Mouse (Mus musculus) intestine, embryonic 16.5 days (tissue): Measurements from ENCODE around the gene Zscan22. TPM values are rescaled to one million over a fixed set of nuclear protein-coding genes. Genes with fewer than 3 reads are reported as not detected.
A peak's percentile ranks its signal among the peaks of the same experiment; 100 is the strongest.
"Not testable (repeated sequence)": the region's sequence is repeated elsewhere in the genome, so short reads cannot be mapped to it uniquely, and the experiment has no call there.

Source experiments
- ATAC-seq: fragments of 200-750 bp; cut with Nextera tagmentation; 2 replicates; pipeline ENCODE4 v1.8.0; 2017; ENCODE audit warnings: moderate TSS enrichment, moderate library complexity
- H3K27ac ChIP-seq: fragments of 300-500 bp; sonication (generic); 2 replicates; pipeline ENCODE4 v1.5.1; 2014; ENCODE audit warnings: mild to moderate bottlenecking, low read length
- H3K27me3 ChIP-seq: fragments of 300-500 bp; sonication (generic); replicated peaks from 2 replicates; pipeline ENCODE4 v1.6.1; 2014; ENCODE audit warnings: low read length, control low read depth, mixed read lengths; ENCODE audit not compliant: control insufficient read depth, insufficient read depth
- H3K36me3 ChIP-seq: fragments of 300-500 bp; sonication (generic); 2 replicates; pipeline ENCODE4 v1.6.1; 2014; ENCODE audit warnings: low read length, control low read depth; ENCODE audit not compliant: control insufficient read depth, insufficient read depth
- H3K4me1 ChIP-seq: fragments of 300-500 bp; sonication (generic); 2 replicates; pipeline ENCODE4 v1.6.1; 2014; ENCODE audit warnings: low read length, control low read depth, mixed read lengths; ENCODE audit not compliant: control insufficient read depth, insufficient read depth
- H3K4me2 ChIP-seq: fragments of 300-500 bp; sonication (generic); 2 replicates; pipeline ENCODE4 v1.6.1; 2014; ENCODE audit warnings: low read depth, low read length, control low read depth
- H3K4me3 ChIP-seq: fragments of 300-500 bp; sonication (generic); 2 replicates; pipeline ENCODE4 v1.5.1; 2014; ENCODE audit warnings: mild to moderate bottlenecking, low read length
- H3K9ac ChIP-seq: fragments of 300-500 bp; sonication (generic); 2 replicates; pipeline ENCODE4 v1.6.1; 2014; ENCODE audit warnings: low read depth, low read length
- H3K9me3 ChIP-seq: fragments of 300-500 bp; sonication (generic); 2 replicates; pipeline ENCODE4 v1.6.1; 2016; ENCODE audit warnings: low read length, control low read depth; ENCODE audit not compliant: control insufficient read depth
- WGBS: fragments of 180-500 bp; shearing (Covaris S2); extraction: QIAGEN DNeasy Blood & Tissue Kit; methylation state at CpG from one replicate; pipeline ENCODE4 v1.1.7; 2014; 5-methylcytosine and 5-hydroxymethylcytosine counted together
- polyA plus RNA-seq: library from polyadenylated mRNA; unstranded; fragments of >200 nt; fragmentation: Nextera tagmentation; extraction: Ambion mirVana; gene quantifications from 2 replicates; pipeline ENCODE4 v1.2.1, GENCODE M21; 2015

Gene Zscan22
- polyA plus RNA-seq: 13.3 and 13.5 TPM in 2 replicates

- peak within 1 kb of the TSS; percentile 37; the same call in 1 of the 2 replicates for H3K27ac ChIP-seq
- H3K36me3 ChIP-seq: no peaks in the 10 kb centered on the region; the same call in 1 of the 2 replicates
- H3K9me3 ChIP-seq: no peaks in the 10 kb centered on the region
- H3K9ac ChIP-seq: peak within 1 kb of the TSS; percentile 79
- peak within 1 kb of the TSS; percentile 73 for H3K4me3 ChIP-seq
- WGBS: 6% methylated on average over 36 of the region's 36 CpGs
- H3K27me3 ChIP-seq: no peaks in the 10 kb centered on the region
- peak; percentile 100 for ATAC-seq
- H3K4me1 ChIP-seq: peaks cover 6% of the 10 kb centered on the region
- peak within 1 kb of the TSS; percentile 58 for H3K4me2 ChIP-seq
These were observed at the start of gene Zscan22 for GRCm38 (mm10) chr7:12897655-12898410. Gene Zscan22 (plus strand): TSS chr7:12897815.

- H3K9me3 ChIP-seq: no peaks in the 10 kb centered on the region
- H3K36me3 ChIP-seq: no peaks in the 10 kb centered on the region
- H3K27me3 ChIP-seq: no peaks in the 10 kb centered on the region
- H3K4me2 ChIP-seq: no peak overlapping the region
- no peak for ATAC-seq
- no peak overlapping the region for H3K4me3 ChIP-seq
- WGBS: 19% methylated on average over 3 of the region's 3 CpGs
- H3K27ac ChIP-seq: no peak overlapping the region
- H3K9ac ChIP-seq: no peak overlapping the region
- H3K4me1 ChIP-seq: no peaks in the 10 kb centered on the region
These were observed 23.3 kb upstream of the Zscan22 start for GRCm38 (mm10) chr7:12874301-12874700.

GRCm38 (mm10) chr7:12880036-12880435 is 17.6 kb upstream of the Zscan22 start:
- Histone ChIP-seq H3K9me3 (no peaks in the 10 kb centered on the region), H3K9ac (no peak overlapping the region), H3K27ac (no peak overlapping the region), H3K36me3 (peaks cover 4% of the 10 kb centered on the region; the same call in 1 of the 2 replicates), H3K4me1 (0 out of 2 replicates have a peak, but pooled peaks cover 5% of the 10 kb centered on the region), H3K4me3 (no peak overlapping the region), H3K4me2 (no peak overlapping the region), H3K27me3 (no peaks in the 10 kb centered on the region)
- no peak for ATAC-seq

- 42% methylated on average over 8 of the region's 8 CpGs for WGBS
- H3K27ac ChIP-seq, H3K27me3 ChIP-seq, H3K36me3 ChIP-seq, H3K4me1 ChIP-seq, H3K9me3 ChIP-seq: not testable (repeated sequence)
- peak overlapping the region; percentile 60 for H3K4me3 ChIP-seq
- ATAC-seq: peak; percentile 4; the same call in 1 of the 2 replicates
- H3K4me2 ChIP-seq: peak overlapping the region; percentile 82
- H3K9ac ChIP-seq: peak overlapping the region; percentile 59
These were observed 17.1 kb upstream of the Zscan22 start for GRCm38 (mm10) chr7:12880497-12880896.

- peak within 1 kb of the TSS; percentile 69 for H3K9ac ChIP-seq
- H3K36me3 ChIP-seq: peaks cover 5% of the 10 kb centered on the region; the same call in 1 of the 2 replicates
- H3K27me3 ChIP-seq: no peaks in the 10 kb centered on the region
- peak within 1 kb of the TSS; percentile 82 for H3K4me2 ChIP-seq
- no peaks in the 10 kb centered on the region for H3K9me3 ChIP-seq
- peak; percentile 100 for ATAC-seq
- under 1% methylated on average over 35 of the region's 35 CpGs for WGBS
- H3K27ac ChIP-seq: no peak within 1 kb of the TSS
- H3K4me3 ChIP-seq: peak within 1 kb of the TSS; percentile 60
- H3K4me1 ChIP-seq: 0 out of 2 replicates have a peak, but pooled peaks cover 5% of the 10 kb centered on the region
These were observed 16.5 kb upstream of the Zscan22 start, which contains the start of gene Zfp128 for GRCm38 (mm10) chr7:12880911-12881660. Gene Zfp128 (plus strand): TSS chr7:12881177.

- Histone ChIP-seq H3K4me1 (0 out of 2 replicates have a peak, but pooled peaks cover 2% of the 10 kb centered on the region), H3K9ac (no peak overlapping the region), H3K4me2 (no peak overlapping the region), H3K27me3 (no peaks in the 10 kb centered on the region), H3K9me3 (no peaks in the 10 kb centered on the region), H3K4me3 (no peak overlapping the region), H3K36me3 (peaks cover 14% of the 10 kb centered on the region), H3K27ac (no peak overlapping the region)
- WGBS: 93% methylated on average over 12 of the region's 12 CpGs
- ATAC-seq: no peak
These were observed 10.9 kb upstream of the Zscan22 start for GRCm38 (mm10) chr7:12886563-12887266.

GRCm38 (mm10) chr7:12887585-12887984 is 10.0 kb upstream of the Zscan22 start:
- Histone ChIP-seq H3K4me1 (no peaks in the 10 kb centered on the region), H3K36me3 (peaks cover 14% of the 10 kb centered on the region), H3K27me3 (no peaks in the 10 kb centered on the region), H3K9me3 (no peaks in the 10 kb centered on the region), H3K27ac (no peak overlapping the region), H3K9ac (no peak overlapping the region), H3K4me2 (no peak overlapping the region), H3K4me3 (no peak overlapping the region)
- ATAC-seq: no peak
- 92% methylated on average over 5 of the region's 5 CpGs for WGBS

GRCm38 (mm10) chr7:12890928-12891327 is 6.7 kb upstream of the Zscan22 start:
- Histone ChIP-seq H3K4me1 (no peaks in the 10 kb centered on the region), H3K36me3 (peaks cover 9% of the 10 kb centered on the region), H3K9ac (no peak overlapping the region), H3K4me2 (no peak overlapping the region), H3K9me3 (no peaks in the 10 kb centered on the region), H3K27me3 (no peaks in the 10 kb centered on the region), H3K27ac (no peak overlapping the region), H3K4me3 (no peak overlapping the region)
- ATAC-seq: no peak
- 92% methylated on average over 14 of the region's 14 CpGs for WGBS

- WGBS: 75% methylated on average over 1 of the region's 1 CpGs
- ATAC-seq: no peak
- peaks cover 9% of the 10 kb centered on the region for H3K36me3 ChIP-seq
These were observed 6.3 kb upstream of the Zscan22 start for GRCm38 (mm10) chr7:12891334-12891733.

More at GRCm38 (mm10) chr7:12891334-12891733, 6.3 kb upstream of the Zscan22 start:
- no peak overlapping the region for H3K4me3 ChIP-seq
- H3K4me1 ChIP-seq: no peaks in the 10 kb centered on the region
- H3K9me3 ChIP-seq: no peaks in the 10 kb centered on the region
- H3K27me3 ChIP-seq: no peaks in the 10 kb centered on the region
- no peak overlapping the region for H3K27ac ChIP-seq
- H3K4me2 ChIP-seq: no peak overlapping the region
- no peak overlapping the region for H3K9ac ChIP-seq
